Mouse (Mus musculus): ENCODE results near the gene Fuom.

Gene Fuom

DNA sequence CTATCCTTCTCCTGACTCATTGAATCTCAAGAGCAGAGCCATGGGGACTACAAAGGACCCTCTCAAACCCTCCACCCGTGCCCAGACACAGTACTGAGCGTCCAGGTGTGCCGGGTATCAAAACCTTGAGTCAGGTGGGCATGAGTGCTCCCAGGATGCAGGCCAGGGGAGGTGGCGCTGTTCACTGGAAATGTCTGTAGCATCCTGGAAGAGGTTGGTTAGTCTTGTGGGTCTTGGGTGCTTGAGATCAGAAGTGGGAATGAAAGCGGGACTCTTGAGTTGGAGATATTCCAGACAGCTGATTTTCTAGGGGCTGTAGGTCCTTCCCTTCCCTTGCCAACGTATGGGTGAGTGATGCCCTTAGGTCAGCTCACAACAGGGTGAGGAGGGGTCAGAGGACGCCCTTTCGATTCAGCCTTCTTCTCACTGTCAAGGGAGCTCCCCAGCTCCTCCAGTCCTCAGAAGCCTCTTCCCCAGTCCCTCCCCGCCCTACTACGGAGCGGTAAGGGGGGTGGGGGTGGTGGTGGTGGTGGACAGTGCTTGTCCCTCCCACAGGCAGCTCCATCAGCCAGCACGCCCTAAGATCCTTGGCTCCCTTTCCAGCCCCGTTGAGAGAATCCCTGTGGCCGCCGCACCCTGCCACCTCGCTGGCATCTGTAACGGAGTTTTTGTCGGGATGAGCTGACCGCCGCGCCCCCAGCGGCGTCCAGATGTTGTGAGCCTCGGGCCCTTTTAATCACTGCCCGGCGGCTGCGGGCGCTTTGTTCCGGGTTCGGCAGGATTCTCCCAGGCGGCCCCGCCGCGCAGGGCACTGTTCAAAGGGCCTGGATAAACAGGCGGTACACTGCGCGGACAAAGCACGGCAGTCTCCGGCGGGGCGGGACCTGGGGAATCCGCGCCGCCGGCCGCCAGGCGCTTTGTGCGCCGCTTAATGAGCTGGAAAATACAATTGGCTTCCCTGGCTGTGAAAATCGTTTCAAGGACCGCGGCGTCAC lies 44.5 kb downstream of the Fuom start:
- peak; percentile 85 for DNase-seq (ENCODE audit: extremely low spot score, low spot score)

DNA sequence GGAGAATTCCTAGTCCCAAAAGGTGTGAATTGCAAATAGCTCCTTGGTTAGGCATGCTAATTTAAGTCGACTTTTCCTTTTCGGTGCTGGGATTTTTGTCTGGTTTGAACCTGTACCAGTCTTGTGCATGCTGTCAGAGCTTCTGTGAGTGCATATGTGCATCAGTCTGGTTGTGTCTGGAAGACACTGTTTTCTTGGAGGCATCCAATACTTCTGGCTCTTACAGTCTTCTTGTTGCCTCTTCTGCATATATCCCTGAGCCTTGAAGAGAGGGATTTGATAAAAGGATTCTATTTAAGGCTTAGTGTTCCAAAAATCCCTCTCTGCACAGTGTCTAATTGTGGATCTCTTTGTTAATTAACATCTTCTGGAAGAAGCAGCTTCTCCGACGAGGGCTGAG lies 48.1 kb downstream of the Fuom start:
- no peak for DNase-seq (ENCODE audit: extremely low spot score, low spot score)

DNA sequence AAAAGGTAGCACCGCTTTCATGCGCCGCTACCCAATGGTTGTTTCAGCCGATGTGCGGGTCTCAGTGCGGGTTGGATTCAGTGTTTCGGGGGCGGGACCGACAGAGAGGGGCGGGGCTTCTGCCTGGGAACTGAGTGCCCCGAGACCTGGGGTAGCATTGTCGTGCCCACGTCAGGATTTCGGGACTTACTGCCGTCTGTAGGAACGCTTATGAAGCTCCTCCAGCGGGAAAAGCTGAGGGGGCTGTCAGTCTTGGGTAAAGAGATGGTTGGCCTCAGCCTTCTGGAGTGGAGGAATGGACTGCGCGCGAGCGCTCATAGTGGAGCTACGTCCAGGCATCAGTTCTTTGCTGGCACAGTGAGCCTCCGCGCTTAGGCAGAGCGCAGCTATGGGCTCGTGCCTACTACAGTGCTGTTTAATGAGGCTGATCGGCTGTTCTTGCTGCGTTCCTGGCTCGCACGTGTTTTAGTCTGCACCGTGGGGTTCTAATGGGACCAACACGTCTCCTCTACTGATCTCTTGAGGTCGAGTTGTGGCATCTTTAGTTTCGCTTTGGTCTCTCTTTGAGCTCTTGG lies 53.0 kb downstream of the Fuom start:
- peak; percentile 75 for DNase-seq (ENCODE audit: extremely low spot score, low spot score)

DNA sequence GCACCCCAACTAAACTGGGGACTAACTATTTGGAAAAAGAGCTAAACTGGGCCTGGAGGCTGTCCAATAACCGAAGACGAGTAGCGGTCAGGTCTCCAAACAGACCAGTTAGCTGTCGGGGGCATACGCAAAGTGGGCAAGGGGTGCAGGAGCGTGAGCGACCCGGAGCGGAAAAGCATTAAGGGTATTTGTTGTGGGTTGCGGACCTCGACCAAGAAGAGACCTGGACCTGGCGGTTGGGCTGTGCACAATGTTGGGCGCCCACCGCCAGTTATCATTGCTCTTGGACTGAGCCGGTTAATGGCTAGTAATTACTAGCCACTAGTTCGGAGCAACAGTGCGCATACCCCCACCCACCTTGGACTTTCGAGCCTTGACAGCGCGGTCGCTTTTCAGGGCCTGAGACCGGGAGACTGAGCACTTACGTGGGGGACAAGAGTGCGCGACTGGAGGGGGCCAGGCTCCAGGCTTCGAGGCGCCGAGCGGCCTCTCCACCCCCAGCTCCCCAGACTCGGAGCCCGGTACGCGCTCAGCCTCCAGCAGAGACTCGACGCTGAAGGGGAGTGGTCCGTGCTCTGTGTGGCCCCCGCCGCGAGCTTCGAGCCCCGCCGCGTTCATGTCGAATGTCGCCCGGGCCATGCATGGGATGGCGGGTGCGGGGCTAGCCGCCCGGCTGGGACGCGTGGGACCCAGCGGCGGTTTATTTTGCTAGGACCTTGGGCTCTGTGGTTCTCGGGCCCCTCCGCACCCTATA lies 53.7 kb downstream of the Fuom start, which contains the start of gene Msx3:
Gene Msx3, minus strand, starts transcription at position 729 of the 754 bp plus-strand sequence.
- peak; percentile 61 for DNase-seq (ENCODE audit: extremely low spot score, low spot score)

DNA sequence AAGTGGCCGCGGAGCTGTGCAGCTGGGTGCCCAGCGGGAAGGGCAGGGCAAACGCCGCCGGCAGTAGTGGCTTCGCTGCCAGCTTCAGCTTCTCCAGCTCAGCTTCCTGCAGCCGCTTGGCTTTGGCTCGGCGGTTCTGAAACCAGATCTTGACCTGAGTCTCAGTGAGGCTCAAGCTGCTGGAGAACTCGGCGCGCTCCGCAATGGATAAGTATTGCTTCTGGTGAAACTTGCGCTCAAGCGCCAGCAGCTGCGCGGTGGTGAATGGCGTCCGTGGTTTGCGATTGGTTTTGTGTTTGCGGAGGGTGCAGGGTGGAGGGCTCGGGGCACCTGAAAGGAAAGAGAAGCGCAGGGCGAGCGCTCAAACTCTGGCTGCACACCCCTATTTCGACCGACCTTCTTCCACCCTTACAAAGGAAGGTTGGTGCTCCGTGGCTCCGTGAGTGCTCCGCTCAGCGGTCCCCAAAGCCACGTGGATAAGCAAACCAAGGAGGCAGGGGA lies 54.4 kb downstream of the Fuom start:
- peak; percentile 68 for DNase-seq (ENCODE audit: extremely low spot score, low spot score)
